Mouse (Mus musculus) hindbrain, embryonic 16.5 days (tissue): ENCODE results near the gene Luzp1. TPM values are rescaled to one million over a fixed set of nuclear protein-coding genes. Genes with fewer than 3 reads are reported as not detected.

Experiments
- ATAC-seq: fragments of 200-750 bp; cut with Nextera tagmentation; 2 replicates; pipeline ENCODE4 v1.8.0; 2017; ENCODE audit warnings: moderate TSS enrichment, moderate library complexity
- H3K27ac ChIP-seq: fragments of 300-500 bp; sonication (generic); 2 replicates; pipeline ENCODE4 v1.5.1; 2014; ENCODE audit warnings: low read depth, mild to moderate bottlenecking, control low read depth, low read length, moderate library complexity
- H3K27me3 ChIP-seq: fragments of 300-500 bp; sonication (generic); replicated peaks from 2 replicates; pipeline ENCODE4 v1.6.1; 2014; ENCODE audit warnings: low read length; ENCODE audit not compliant: control insufficient read depth, insufficient read depth
- H3K36me3 ChIP-seq: fragments of 300-500 bp; sonication (generic); 2 replicates; pipeline ENCODE4 v1.6.1; 2014; ENCODE audit warnings: mild to moderate bottlenecking, low read length, moderate library complexity, mixed read lengths; ENCODE audit not compliant: control insufficient read depth, insufficient read depth
- H3K4me1 ChIP-seq: fragments of 300-500 bp; sonication (generic); 2 replicates; pipeline ENCODE4 v1.6.1; 2014; ENCODE audit warnings: low read depth, low read length; ENCODE audit not compliant: control insufficient read depth, insufficient read depth
- H3K4me2 ChIP-seq: fragments of 300-500 bp; sonication (generic); 2 replicates; pipeline ENCODE4 v1.6.1; 2014; ENCODE audit warnings: mild to moderate bottlenecking, low read length, control low read depth, moderate library complexity
- H3K4me3 ChIP-seq: fragments of 300-500 bp; sonication (generic); 2 replicates; pipeline ENCODE4 v1.5.1; 2014; ENCODE audit warnings: mild to moderate bottlenecking, low read length, control low read depth, moderate library complexity
- H3K9ac ChIP-seq: fragments of 300-500 bp; sonication (generic); 2 replicates; pipeline ENCODE4 v1.6.1; 2014; ENCODE audit warnings: low read depth, mild to moderate bottlenecking, control low read depth, low read length, moderate library complexity
- H3K9me3 ChIP-seq: fragments of 300-500 bp; sonication (generic); 2 replicates; pipeline ENCODE4 v1.6.1; 2014; ENCODE audit warnings: mild to moderate bottlenecking, low read length, moderate library complexity; ENCODE audit not compliant: control insufficient read depth
- WGBS: fragments of 180-500 bp; shearing (Covaris S2); extraction: QIAGEN DNeasy Blood & Tissue Kit; methylation state at CpG from one replicate; pipeline ENCODE4 v1.1.7; 2014; 5-methylcytosine and 5-hydroxymethylcytosine counted together
- polyA plus RNA-seq: library from polyadenylated mRNA; unstranded; fragments of >200 nt; fragmentation: Nextera tagmentation; extraction: Ambion mirVana; gene quantifications from 2 replicates; pipeline ENCODE4 v1.2.1, GENCODE M21; 2015

Gene Luzp1
- polyA plus RNA-seq, 1 experiment from 2014 or later, result 55.5 TPM

DNA sequence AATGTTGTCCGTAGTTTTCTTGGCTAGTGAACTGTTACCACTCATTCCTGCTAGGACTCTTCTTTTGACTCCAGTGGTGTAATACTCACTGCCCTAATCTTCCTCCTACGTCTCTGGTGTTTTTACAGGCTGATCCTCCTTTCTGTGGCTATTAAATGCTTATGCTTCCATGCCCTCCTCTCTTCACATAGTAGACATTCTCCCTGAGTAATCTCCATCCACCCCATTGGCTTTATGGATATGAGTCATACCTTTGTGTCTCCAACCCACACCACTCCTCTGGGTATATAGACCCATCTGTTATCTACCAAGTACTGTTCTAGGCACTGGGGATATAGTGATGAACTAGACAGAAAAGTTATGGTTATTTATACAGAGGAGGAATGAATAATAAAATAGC, 48.6 kb downstream of the Luzp1 start:
- no peak overlapping the region for H3K4me3 ChIP-seq
- no peak overlapping the region for H3K27ac ChIP-seq
- H3K4me2 ChIP-seq, result no peak overlapping the region
- no peaks in the 10 kb centered on the region for H3K36me3 ChIP-seq
- H3K9ac ChIP-seq, result no peak overlapping the region
- no peaks in the 10 kb centered on the region for H3K27me3 ChIP-seq
- no peaks in the 10 kb centered on the region for H3K9me3 ChIP-seq
- ATAC-seq, result no peak
- no peaks in the 10 kb centered on the region for H3K4me1 ChIP-seq
- 90% methylated on average over 2 of the region's 2 CpGs for WGBS

DNA sequence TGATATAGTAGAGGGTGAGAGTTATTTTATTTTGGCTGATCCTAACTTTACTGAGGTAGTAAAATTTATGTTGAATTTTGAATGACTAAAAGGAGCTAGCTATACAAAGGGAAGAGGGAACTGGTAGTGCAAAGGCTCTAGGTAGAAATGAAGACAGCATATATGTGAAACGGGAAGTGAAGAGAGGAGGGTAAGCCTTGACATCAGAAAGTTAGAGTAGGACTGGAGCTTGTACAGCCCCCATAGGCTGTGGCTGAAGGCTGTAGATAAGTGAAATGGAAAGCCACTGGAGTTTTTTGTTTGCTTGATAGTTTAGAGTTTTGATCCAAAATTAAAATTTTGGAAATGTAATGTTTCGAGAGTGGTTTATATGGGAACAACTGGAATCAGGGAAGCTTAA, 49.0 kb downstream of the Luzp1 start:
- H3K4me1 ChIP-seq, result no peaks in the 10 kb centered on the region
- WGBS, result 96% methylated on average over 2 of the region's 2 CpGs
- H3K4me3 ChIP-seq, result no peak overlapping the region
- H3K9me3 ChIP-seq, result no peaks in the 10 kb centered on the region
- no peak overlapping the region for H3K27ac ChIP-seq
- H3K4me2 ChIP-seq, result no peak overlapping the region
- H3K9ac ChIP-seq, result no peak overlapping the region
- H3K36me3 ChIP-seq, result no peaks in the 10 kb centered on the region
- ATAC-seq, result no peak
- H3K27me3 ChIP-seq, result no peaks in the 10 kb centered on the region

DNA sequence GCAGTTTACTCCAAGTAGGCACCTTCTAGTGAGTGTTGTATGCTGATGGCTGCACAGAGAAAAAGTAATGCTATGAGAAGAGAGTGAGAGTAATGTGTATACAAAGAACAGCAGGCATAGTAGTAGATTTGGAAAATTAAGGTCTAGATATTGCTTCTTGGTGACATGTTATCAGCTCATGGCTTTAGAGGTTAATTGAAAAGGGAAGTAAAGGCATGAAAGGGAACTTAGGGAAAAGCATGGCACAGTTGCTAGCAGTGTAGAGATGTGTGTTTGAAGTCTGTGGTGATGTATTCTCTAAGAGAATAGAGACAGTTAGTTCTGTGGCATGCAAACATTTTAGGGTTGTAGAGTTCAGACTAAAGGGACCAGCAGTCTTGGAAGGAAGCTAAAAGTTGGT, 50.3 kb downstream of the Luzp1 start:
- H3K4me3 ChIP-seq, result no peak overlapping the region
- H3K9ac ChIP-seq, result no peak overlapping the region
- no peak overlapping the region for H3K4me2 ChIP-seq
- H3K27ac ChIP-seq, result no peak overlapping the region
- no peaks in the 10 kb centered on the region for H3K36me3 ChIP-seq
- H3K4me1 ChIP-seq, result no peaks in the 10 kb centered on the region
- no peaks in the 10 kb centered on the region for H3K27me3 ChIP-seq
- no peak for ATAC-seq
- no peaks in the 10 kb centered on the region for H3K9me3 ChIP-seq

DNA sequence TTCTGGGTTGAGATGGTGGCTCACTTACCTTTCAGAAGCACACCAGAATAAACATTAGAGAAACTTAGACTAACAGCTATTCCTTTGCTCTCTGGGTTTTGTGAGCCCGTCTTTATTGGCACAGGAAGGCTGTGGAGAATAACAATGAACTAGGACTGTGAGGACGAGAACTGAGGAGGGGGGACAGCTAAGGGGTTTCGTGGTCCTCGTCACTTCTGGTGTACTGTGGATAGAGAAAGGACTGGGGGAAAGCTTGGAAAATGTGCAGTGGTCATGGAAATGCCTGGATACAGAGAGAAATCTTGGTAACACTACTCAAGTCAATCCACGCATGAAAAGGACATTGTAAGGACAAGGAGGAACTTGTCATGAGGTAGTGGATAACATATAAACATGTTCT, 52.3 kb downstream of the Luzp1 start:
- H3K4me2 ChIP-seq, result no peak overlapping the region
- H3K27ac ChIP-seq, result no peak overlapping the region
- H3K4me3 ChIP-seq, result no peak overlapping the region
- H3K9ac ChIP-seq, result no peak overlapping the region
- no peak for ATAC-seq
- no peaks in the 10 kb centered on the region for H3K4me1 ChIP-seq
- no peaks in the 10 kb centered on the region for H3K9me3 ChIP-seq
- no peaks in the 10 kb centered on the region for H3K36me3 ChIP-seq
- 64% methylated on average over 5 of the region's 5 CpGs for WGBS
- no peaks in the 10 kb centered on the region for H3K27me3 ChIP-seq

DNA sequence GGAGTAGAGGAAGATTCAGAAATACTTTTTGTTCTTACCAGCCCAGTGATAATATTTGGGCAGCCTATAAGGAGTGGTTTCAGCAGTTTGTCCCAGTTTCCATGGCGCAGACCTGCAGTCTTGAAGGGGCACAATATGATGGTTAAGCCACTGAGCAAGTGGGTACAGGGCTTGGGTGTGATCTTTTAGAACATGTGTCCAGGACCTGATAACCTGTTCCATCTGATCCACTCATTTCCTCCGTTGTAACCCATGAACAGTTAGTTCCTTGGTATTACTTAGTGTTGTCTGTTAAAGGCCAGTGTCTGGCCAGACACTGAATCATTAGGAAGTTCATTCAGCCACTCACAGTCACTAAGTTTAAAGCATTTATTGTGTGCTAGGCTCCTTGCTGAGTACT, 54.7 kb downstream of the Luzp1 start:
- H3K4me3 ChIP-seq, result no peak overlapping the region
- no peak overlapping the region for H3K4me2 ChIP-seq
- no peaks in the 10 kb centered on the region for H3K36me3 ChIP-seq
- H3K27ac ChIP-seq, result no peak overlapping the region
- H3K27me3 ChIP-seq, result no peaks in the 10 kb centered on the region
- ATAC-seq, result no peak
- 84% methylated on average over 2 of the region's 2 CpGs for WGBS
- H3K9ac ChIP-seq, result no peak overlapping the region
- H3K9me3 ChIP-seq, result no peaks in the 10 kb centered on the region
- no peaks in the 10 kb centered on the region for H3K4me1 ChIP-seq

DNA sequence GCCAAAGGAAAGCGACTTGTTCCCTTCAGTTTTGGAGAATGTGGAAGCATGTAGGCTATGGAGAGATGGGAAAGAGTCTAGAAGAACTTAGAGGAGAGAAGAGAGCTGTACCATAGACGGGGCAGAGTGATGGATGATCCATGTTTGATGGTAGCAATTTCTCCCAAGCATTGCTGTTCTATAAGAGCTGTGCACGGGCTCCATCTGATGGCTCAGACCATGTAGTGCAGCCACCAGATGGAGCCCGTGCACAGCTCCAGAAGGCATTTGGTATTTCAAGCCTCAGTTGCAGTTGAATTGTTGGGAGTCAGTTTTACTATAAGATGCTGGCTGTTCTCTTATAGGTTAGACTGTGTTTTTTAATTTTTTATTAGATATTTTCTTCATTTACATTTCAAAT, 56.9 kb downstream of the Luzp1 start:
- WGBS, result 25% methylated on average over 4 of the region's 4 CpGs
- no peak overlapping the region for H3K4me3 ChIP-seq

DNA sequence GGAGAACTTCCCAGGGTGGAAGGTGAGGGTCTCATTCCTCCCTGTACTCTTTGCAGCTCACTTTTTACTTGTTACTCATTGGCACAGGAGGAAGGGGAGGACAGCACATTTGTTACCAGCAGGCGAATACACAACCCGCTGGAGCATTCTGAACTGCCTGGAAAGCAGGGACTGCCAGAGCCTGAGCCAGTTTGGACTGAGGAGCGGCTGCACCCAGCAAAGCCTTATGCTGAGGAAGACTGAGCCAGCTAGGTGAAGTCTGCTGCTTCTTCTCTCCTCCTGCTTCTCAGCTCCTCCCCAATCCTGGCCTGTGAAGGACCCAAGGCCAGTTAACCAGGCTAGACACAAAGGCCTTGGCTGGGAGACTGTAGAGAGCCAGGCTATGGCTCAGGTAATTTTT, 75.6 kb downstream of the Luzp1 start:
- no peak for ATAC-seq

More for the DNA sequence above, 56.9 kb downstream of the Luzp1 start:
- Histone ChIP-seq H3K36me3 (no peaks in the 10 kb centered on the region), H3K9me3 (no peaks in the 10 kb centered on the region), H3K27me3 (no peaks in the 10 kb centered on the region), H3K4me1 (no peaks in the 10 kb centered on the region), H3K27ac (no peak overlapping the region), H3K9ac (no peak overlapping the region), H3K4me2 (no peak overlapping the region)
- peak; percentile 82 for ATAC-seq

DNA sequence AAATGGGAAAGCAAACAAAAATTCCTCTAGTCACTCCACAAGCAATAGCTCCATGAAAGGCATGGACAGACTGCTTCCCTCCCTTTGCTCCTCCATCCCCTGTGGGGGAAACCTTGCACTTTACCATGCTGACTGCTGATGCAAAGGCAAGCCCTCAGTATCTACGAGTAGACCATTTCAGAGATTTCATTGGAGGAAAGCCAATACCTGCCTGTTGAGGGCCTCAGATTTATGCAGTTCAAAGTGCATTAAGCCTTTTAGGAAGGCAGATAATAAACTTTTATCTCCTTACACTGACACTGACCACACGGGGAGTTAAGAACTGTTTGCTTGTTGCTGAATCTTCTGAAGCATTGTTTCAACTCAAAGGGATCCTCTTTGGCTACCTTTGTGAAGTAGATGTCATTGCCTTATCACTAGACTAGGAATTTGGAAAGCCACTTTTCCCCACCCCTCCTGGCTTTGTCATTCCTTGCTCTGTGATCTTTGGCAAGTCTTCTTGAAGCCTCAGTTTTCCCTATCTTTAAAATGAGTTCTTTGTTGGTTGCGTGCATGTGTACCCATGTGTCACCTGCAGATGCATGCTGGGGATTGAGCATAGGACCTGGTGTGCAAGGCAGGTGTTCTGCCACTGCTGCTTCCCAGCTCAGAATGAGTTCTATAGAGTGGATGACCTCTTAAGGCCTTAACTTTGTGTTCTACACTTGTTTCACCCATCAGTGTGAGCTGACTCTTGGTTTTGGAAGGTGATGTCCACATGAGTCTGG, 76.9 kb downstream of the Luzp1 start:
- WGBS, result 65% methylated on average over 3 of the region's 3 CpGs
- ATAC-seq, result no peak
- Histone ChIP-seq H3K27ac (no peak overlapping the region), H3K27me3 (no peaks in the 10 kb centered on the region), H3K4me1 (peaks cover 10% of the 10 kb centered on the region), H3K4me2 (no peak overlapping the region), H3K9me3 (no peaks in the 10 kb centered on the region), H3K9ac (no peak overlapping the region), H3K36me3 (peaks cover 37% of the 10 kb centered on the region), H3K4me3 (no peak overlapping the region)

More for the DNA sequence above, 75.6 kb downstream of the Luzp1 start:
- no peak overlapping the region for H3K27ac ChIP-seq
- H3K4me3 ChIP-seq, result no peak overlapping the region
- H3K4me1 ChIP-seq, result peaks cover 10% of the 10 kb centered on the region
- no peaks in the 10 kb centered on the region for H3K27me3 ChIP-seq
- H3K36me3 ChIP-seq, result peaks cover 27% of the 10 kb centered on the region
- H3K9ac ChIP-seq, result no peak overlapping the region
- 90% methylated on average over 3 of the region's 3 CpGs for WGBS
- no peak overlapping the region for H3K4me2 ChIP-seq
- no peaks in the 10 kb centered on the region for H3K9me3 ChIP-seq

DNA sequence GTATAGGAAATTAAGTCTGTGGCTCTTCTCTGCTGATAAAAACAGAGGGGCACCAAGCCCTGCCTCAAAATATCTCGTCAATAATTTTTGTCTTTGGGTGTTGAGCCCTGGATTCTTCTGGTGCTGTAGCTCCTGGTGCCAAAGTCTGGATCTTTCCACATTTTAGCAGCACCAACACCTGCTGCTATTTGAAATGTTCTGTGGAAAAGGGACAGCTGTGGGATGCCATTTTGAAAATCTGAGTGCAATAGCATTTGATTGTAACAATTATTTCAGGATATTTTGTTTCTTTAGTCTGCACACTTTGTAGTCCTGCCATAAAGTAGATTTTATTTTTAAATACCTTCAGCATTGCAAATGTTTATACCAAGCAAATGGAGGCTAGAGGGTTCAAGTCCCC, 78.2 kb downstream of the Luzp1 start:
- H3K9me3 ChIP-seq, result no peaks in the 10 kb centered on the region

More for the DNA sequence above, 78.2 kb downstream of the Luzp1 start:
- H3K27ac ChIP-seq, result no peak overlapping the region
- no peak overlapping the region for H3K9ac ChIP-seq
- peaks cover 10% of the 10 kb centered on the region for H3K4me1 ChIP-seq
- ATAC-seq, result no peak
- H3K27me3 ChIP-seq, result no peaks in the 10 kb centered on the region
- H3K4me2 ChIP-seq, result no peak overlapping the region
- 67% methylated on average over 1 of the region's 1 CpGs for WGBS
- H3K4me3 ChIP-seq, result no peak overlapping the region
- H3K36me3 ChIP-seq, result peaks cover 34% of the 10 kb centered on the region
